Mouse (Mus musculus): Measurements from ENCODE around the gene 1520401A03Rik.

- no peak for TF ChIP-seq CTCF (conservative IDR thresholded peaks at IDR 0.05 in 1 of 2, IDR thresholded peaks at IDR 0.05 in 1 of 2; ENCODE audit: low read depth in 2 of 2, low read length in 2 of 2)
- TF ChIP-seq EP300 (IDR thresholded peaks at IDR 0.05; ENCODE audit: low read length), result no peak
- TF ChIP-seq MEF2A (IDR thresholded peaks at IDR 0.05; ENCODE audit: borderline replicate concordance, low read depth, low read length), result no peak
- no peak for TF ChIP-seq POLR2A (IDR thresholded peaks at IDR 0.05; ENCODE audit: low read depth, low read length)
Observed at GRCm38 (mm10) chr17:23682092-23682491, 40.5 kb downstream of the 1520401A03Rik start.

Measured in CH12.LX (cell line).